Mouse (Mus musculus) kidney, postnatal 25 days (tissue): ENCODE data around the gene Vamp5.

Experiments
- DNase-seq, 2 experiments: peaks; one replicate each; pipeline ENCODE4 v3.0.0; 2021; ENCODE audit warnings: mixed read lengths in 2 of 2

The Vamp5 gene

DNA sequence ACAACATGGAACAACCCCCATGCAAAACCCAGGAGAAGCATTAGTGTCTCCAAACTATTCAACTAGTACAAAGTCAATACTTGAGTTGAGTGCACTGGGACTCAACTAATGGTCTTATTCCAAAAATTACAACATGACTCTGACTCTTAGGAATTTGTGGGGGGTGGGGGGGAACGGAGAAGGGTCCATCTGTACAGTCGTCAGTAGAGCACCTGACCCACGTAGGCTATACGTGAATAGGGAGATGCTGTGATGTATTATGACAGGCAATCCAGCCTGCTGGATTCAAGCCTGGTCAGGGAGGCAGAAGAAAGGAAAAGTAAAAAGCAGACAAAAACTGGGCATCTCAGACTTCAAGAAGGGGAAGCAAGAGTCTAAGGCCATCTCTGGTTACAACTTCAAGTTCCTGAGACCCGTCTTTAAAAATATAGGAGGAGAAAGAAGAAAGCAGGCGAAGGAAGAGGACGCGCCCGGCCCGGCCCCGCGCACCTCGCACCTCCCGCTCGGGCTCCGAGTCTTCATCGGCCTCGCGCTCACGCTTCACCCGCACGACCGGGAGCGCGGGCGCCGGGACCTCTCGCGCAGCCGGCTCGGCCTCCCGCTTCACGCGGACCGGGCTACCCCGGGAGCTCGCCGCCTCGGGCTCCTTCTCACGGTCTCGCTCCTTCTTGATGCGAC is 35.7 kb downstream of the Vamp5 start:
- no peak for DNase-seq

DNA sequence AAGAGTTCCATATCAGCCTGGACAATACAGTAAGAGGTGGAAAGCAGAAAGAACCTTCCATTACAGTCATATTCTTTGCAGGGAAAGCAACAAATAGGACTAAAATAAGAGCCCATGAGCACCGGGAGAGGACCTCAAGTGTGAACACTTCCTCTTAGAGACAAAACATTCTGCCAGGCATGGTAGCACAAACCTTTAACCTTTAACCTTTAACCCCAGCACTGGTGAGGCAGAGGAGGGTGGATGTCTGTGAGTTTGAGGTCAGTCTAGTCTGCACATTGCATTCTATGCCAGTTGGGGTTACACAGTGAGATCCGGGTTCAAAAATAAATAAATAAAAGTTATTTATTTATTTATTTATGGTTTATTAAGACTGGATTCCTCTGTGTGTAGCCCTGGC is 39.8 kb downstream of the Vamp5 start:
- DNase-seq: no peak

DNA sequence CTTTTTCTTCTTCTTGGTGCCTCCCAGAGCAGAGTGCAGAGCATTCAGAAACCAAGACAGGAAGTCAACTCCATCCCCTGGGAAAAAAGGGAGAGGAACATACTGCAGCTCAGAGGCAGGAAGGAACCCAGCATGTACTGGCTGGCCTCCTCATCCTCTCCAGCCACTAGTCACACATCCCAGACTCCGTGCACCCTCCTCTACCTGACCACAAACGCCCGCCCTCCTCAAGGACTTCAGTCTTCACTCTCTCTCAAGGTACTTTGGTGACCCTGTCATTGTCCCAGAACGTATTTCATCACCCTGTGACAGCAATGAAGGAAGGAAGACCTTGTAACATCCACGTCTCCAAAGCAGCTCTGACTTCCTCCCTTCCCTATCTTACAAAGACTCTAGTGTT is 47.2 kb downstream of the Vamp5 start:
- no peak for DNase-seq

DNA sequence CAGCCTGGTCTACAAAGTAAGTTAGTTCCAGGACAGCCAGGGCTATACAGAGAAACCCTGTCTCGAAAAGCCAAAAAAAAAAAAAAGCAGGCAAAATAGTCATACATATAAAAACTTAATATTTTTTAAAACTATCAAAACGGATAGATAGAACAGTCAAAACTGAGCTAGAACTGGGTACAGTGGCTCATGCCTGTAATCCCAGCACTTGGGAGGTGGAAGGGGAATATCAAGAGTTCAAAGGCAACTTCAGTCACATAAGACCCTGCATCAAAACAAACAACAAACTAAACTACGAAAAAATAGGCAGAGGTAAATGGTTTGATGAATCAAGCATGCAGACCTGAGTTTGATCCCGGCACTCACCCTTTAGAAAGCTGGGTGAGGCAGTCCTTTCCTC is 50.1 kb downstream of the Vamp5 start:
- no peak for DNase-seq

DNA sequence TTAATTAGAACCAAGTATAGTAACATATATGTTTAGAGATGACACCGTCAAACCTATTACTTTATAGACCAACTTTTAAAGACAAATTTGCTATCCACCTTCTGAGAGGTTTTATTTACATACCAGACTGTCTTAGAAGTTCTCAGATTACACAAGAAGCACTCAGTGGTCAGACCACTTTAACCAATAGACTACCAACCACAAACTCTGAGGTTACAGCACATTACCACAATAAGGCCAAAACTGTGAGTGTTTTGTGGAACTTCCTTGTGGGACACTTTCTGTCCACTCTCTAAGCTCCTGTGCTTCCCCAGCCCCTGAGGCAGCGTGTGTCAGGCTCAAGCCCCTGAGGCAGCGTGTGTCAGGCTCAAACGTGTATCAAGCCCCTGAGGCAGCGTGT is 51.2 kb downstream of the Vamp5 start:
- no peak for DNase-seq

DNA sequence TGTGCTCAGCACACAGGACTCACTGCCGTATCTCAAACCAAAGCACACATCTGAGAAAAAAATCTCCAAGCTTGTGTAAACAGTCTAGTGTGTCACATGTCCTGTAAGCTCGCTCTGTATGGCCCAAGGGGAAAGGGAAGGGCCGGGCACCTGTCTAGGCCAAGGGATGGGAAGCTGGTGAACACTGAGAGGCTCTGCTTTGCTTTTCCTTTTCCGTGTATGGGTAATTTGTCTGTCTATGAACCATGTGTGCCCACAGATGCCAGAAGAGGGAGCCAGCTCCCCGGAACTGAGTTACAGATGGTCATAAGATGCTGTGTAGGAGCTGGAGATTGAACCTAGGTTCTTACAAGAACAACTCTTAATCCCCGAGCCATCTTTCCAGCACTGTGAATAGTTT is 54.0 kb downstream of the Vamp5 start:
- peak; percentile 74 to 77 for DNase-seq

DNA sequence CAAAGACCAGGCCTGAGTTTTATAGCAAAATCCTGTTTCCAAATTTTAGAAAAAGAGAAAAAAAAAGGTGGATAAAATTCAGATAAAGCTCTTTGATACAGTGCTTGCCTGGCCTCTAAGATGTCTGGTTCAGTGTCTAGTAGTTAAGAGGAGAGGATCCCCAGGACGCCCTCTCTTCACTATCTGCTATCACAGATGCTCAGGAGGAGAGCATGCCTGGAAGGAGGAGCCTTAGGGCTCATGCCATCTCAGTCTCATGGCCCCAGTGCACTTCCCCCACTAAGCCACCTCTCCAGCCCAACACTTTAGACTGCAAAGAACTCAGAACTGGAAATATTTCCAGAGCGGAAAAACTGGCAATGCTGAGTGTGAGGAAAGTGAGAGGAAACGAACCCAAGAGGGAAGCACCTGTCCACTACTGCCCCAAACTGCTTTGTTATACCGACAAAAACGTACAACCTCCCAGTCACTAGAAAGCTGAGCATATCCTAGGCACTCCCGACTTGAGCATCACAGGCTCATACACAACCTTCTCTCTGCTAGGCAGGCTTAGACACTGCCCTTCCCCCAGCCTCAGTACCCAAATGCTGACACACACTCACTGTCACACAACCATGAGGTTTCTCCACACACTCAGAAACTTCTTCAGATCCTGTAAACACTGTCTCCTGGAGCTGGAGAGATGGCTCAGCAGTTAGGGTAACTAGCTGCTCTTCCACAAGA is 56.3 kb downstream of the Vamp5 start:
- DNase-seq: peak in 1 of 2 experiments; percentile 17

DNA sequence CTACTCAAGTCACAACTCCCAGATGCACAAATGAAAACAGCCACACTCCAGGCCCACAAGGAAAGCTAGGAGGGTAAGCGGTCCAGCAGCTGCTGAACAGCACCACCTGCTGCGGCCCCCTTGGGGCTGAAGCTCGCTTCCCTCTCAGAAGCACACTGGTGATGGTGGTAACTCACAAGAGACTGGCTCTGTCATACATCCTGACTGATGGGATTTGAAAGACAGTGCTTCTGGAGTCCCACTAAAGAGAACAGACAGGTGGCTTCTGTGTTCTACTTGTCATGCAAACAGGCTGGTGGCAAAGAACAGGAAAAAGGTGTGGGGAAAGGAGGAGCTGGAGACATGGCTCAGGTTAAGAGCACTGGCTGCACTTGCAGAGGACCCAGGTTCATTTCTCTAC is 57.3 kb downstream of the Vamp5 start:
- peak in 1 of 2 experiments; percentile 8 for DNase-seq

DNA sequence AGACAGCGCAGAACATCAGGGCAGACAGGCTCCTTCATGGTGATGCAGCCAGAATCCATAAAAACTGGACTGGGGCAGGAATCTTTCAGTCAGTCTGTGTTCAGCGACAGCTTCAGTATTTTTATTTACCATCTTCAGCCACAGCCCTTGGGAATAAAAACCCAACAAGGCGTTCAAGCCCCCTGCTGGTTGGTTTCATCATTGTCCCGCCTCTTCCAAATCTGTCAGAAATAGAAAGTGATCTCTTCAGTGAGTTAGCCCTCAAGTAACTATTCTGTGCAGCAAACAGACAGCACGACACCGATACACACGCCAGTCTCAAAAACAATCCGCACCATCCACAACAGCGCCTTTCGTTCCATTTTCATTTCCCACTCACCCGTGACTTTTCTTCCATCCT is 61.2 kb downstream of the Vamp5 start:
- DNase-seq: peak; percentile 47 to 74
